18 mouse cellular contexts compared by ENCODE assay signal in genomic region chr2:31996060-31996459, GRCm38 (mm10). TPM values are rescaled to one million over a fixed set of nuclear protein-coding genes. Genes with fewer than 3 reads are reported as not detected.
DNase-seq lines count a peak whose midpoint lies in the region; ATAC-seq lines count a peak whose summit lies in the region.
"Had no signal": no experiment of that assay in that cellular context is flagged by ENCODE, and none has a peak within 500 bp of the region (broad histone marks: within the 10 kb centered on the region; RNA-seq: fewer than 3 reads in every experiment).

No protein-coding gene starts in this region.

- peak; percentile 51 for DNase-seq in midbrain, embryonic 11.5 days (ENCODE audit: low spot score, missing footprints)
- peak; percentile 29 to 30 for DNase-seq in layer of hippocampus, postnatal 10 days (ENCODE audit: low spot score in 2 of 2)
- DNase-seq in left cerebral cortex, postnatal 25 days (ENCODE audit: low spot score in 2 of 2) = peak; percentile 69 to 92
- no peak for DNase-seq in thymus, postnatal 14 days
- no peak for DNase-seq in lung, postnatal 36 days
- DNase-seq in cerebellum, postnatal 25 days = no peak
- no peak for DNase-seq in thymus, adult 18-20 months
- DNase-seq: adrenal gland, postnatal 25 days; cerebellum, adult 9-11 months; forebrain, postnatal 0 days; kidney, adult 9 months; liver, embryonic 13.5 days; lung, postnatal 10 days had no signal

- no peak for ATAC-seq in midbrain, embryonic 11.5 days (ENCODE audit: low FRiP score)
- ATAC-seq in midbrain, embryonic 15.5 days (replicated peaks) = no peak
- ATAC-seq: activated CD4-positive, CD25-positive, alpha-beta regulatory T cell, adult 4 months; forebrain, postnatal 0 days had no signal

- no peak overlapping the region for H3K4me2 ChIP-seq in midbrain, embryonic 11.5 days
- no peak overlapping the region for H3K4me2 ChIP-seq in midbrain, embryonic 15.5 days
- H3K4me2 ChIP-seq: liver, embryonic 13.5 days had no signal

- no peaks in the 10 kb centered on the region for H3K9me3 ChIP-seq in midbrain, embryonic 11.5 days (ENCODE audit: control insufficient read depth, low read length)
- no peaks in the 10 kb centered on the region for H3K9me3 ChIP-seq in midbrain, embryonic 15.5 days
- H3K9me3 ChIP-seq: limb, embryonic 10.5 days; liver, embryonic 13.5 days; midbrain, embryonic 10.5 days had no signal

- no peak overlapping the region for H3K9ac ChIP-seq in midbrain, embryonic 11.5 days (ENCODE audit: low read length)
- H3K9ac ChIP-seq in midbrain, embryonic 15.5 days = no peak overlapping the region
- H3K9ac ChIP-seq: forebrain, postnatal 0 days; liver, embryonic 13.5 days had no signal

- intact Hi-C loops in left cerebral cortex, postnatal 25 days (cut with DNase I) = no loop called here

- no peaks in the 10 kb centered on the region for H3K27me3 ChIP-seq in midbrain, embryonic 11.5 days (ENCODE audit: control insufficient read depth, insufficient read depth, low read length)
- H3K27me3 ChIP-seq in midbrain, embryonic 15.5 days (replicated peaks) = no peaks in the 10 kb centered on the region
- H3K27me3 ChIP-seq: liver, embryonic 13.5 days had no signal

- no peaks in the 10 kb centered on the region for H3K4me1 ChIP-seq in midbrain, embryonic 11.5 days (ENCODE audit: control insufficient read depth, insufficient read depth, low read length)
- H3K4me1 ChIP-seq in midbrain, embryonic 15.5 days = no peaks in the 10 kb centered on the region
- H3K4me1 ChIP-seq: limb, embryonic 10.5 days; liver, embryonic 13.5 days; midbrain, embryonic 10.5 days had no signal

- H3K36me3 ChIP-seq in midbrain, embryonic 11.5 days (ENCODE audit: control insufficient read depth, insufficient read depth, low read length) = peaks cover 30% of the 10 kb centered on the region
- H3K36me3 ChIP-seq in midbrain, embryonic 15.5 days (replicated peaks) = peaks cover 77% of the 10 kb centered on the region

- H3K27ac ChIP-seq in midbrain, embryonic 11.5 days (ENCODE audit: low read depth, low read length) = no peak overlapping the region
- no peak overlapping the region for H3K27ac ChIP-seq in midbrain, embryonic 15.5 days
- H3K27ac ChIP-seq: limb, embryonic 10.5 days; liver, embryonic 13.5 days; midbrain, embryonic 10.5 days had no signal

- H3K4me3 ChIP-seq in midbrain, embryonic 11.5 days (ENCODE audit: low read depth, low read length) = no peak overlapping the region
- no peak overlapping the region for H3K4me3 ChIP-seq in midbrain, embryonic 15.5 days
- H3K4me3 ChIP-seq: limb, embryonic 10.5 days; liver, embryonic 13.5 days; midbrain, embryonic 10.5 days had no signal

- WGBS in midbrain, embryonic 11.5 days = 96% methylated on average over 13 of the region's 13 CpGs
- 96% methylated on average over 13 of the region's 13 CpGs for WGBS in midbrain, embryonic 15.5 days

RNA-seq across cellular contexts. Expression of gene Nup214, which starts 21.8 kb away (rescaled TPM):
- polyA plus RNA-seq in midbrain, embryonic 11.5 days (2014; fragmentation: Nextera tagmentation; extraction: Ambion mirVana) = 64.6 and 64.7 TPM in 2 replicates
- 71.0 and 75.0 TPM in 2 replicates for polyA plus RNA-seq in midbrain, embryonic 15.5 days (2015; fragmentation: Nextera tagmentation; extraction: Ambion mirVana)
- total RNA-seq in layer of hippocampus, postnatal 10 days (2021) = 10 to 100 TPM; 51.7 to 57.0 TPM
- 10 to 100 TPM; 47.7 to 61.0 TPM for total RNA-seq in left cerebral cortex, postnatal 25 days (2021)

RNA-seq across cellular contexts. Expression of gene Aif1l, which starts 46.1 kb away (rescaled TPM):
- polyA plus RNA-seq in midbrain, embryonic 11.5 days (2014; fragmentation: Nextera tagmentation; extraction: Ambion mirVana) = 65.0 and 65.7 TPM in 2 replicates
- 26.2 and 29.8 TPM in 2 replicates for polyA plus RNA-seq in midbrain, embryonic 15.5 days (2015; fragmentation: Nextera tagmentation; extraction: Ambion mirVana)
- 1 to 10 TPM; 8.6 to 8.8 TPM for total RNA-seq in layer of hippocampus, postnatal 10 days (2021)
- 1 to 10 TPM; 2.6 to 2.9 TPM for total RNA-seq in left cerebral cortex, postnatal 25 days (2021)
- total RNA-seq: granulocyte monocyte progenitor cell, adult 5-6 weeks had no signal
- polyA plus RNA-seq: activated CD4-positive, CD25-positive, alpha-beta regulatory T cell, adult 4 months had no signal

Comparison
In these comparisons a context has a peak if more than half of its experiments do, and no peak if none do; other contexts are left out.
1. DNase-seq: peak in midbrain, embryonic 11.5 days (single experiment), layer of hippocampus, postnatal 10 days (2 of 2) and left cerebral cortex, postnatal 25 days (2 of 2); none in thymus, postnatal 14 days (single experiment), lung, postnatal 36 days (single experiment), cerebellum, postnatal 25 days (0 of 2) and thymus, adult 18-20 months (0 of 2).